Mouse (Mus musculus): Measurements from ENCODE around the gene Serbp1.

DNA sequence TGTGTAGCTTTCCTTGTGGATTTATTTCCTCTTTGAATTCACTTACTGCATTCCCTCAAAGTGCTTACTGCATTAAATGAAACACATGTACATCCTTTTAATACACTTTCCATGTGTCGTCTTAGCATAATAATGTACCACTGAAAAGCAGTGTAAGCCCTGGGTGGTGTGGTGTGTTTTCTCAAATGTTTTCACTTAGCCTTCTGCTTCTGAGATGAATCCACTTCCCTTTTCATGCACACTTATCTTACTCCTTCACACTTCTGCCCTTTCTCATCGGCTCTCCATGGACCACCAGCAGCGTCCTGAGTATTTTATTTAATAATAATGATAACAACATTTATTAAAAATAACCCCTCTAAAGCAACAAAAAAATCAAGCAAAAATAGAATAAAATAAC, 71.8 kb downstream of the Serbp1 start:
- TF ChIP-seq POLR2A (IDR thresholded peaks at IDR 0.05; ENCODE audit: extremely low read depth, insufficient read depth, low read length), result no peak
- no peak for TF ChIP-seq CTCF (IDR thresholded peaks at IDR 0.05; ENCODE audit: low read depth, low read length)

Measured in liver, adult 2 months (tissue).